Mouse (Mus musculus) frontal cortex, postnatal 10 days (tissue): ENCODE results near the gene Bbs1.
"Not testable (repeated sequence)": the region's sequence is repeated elsewhere in the genome, so short reads cannot be mapped to it uniquely, and the experiment has no call there.

Experiments used
- DNase-seq, 2 experiments: peaks; one replicate each; pipeline ENCODE4 v3.0.0; 2022; ENCODE audit warnings: low spot score in 2 of 2, mixed read lengths in 1 of 2

Gene Bbs1

DNA sequence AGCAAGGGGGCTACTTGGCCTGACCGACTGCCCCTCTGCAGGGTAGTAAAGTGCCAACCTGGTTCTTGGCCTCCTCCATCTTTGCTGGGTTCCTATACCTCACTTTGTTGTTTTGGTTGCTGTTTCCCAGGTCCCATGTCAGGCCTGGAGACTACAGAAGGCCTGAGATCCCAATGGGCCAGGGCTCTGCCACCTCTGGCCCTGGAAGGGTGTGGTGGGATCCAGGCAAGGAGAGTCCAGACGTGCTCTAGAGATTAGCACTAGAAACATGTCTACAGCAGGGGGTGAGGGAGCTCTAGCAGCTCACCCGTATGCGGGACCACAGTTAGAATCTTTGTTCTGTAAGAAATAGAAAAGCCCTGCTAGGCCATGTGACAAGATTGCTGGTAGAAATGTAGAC is 22.5 kb downstream of the Bbs1 start:
- DNase-seq, result no peak

- DNase-seq, result no peak
These were observed 27.1 kb downstream of the Bbs1 start for GRCm38 (mm10) chr19:4879324-4879703.

DNA sequence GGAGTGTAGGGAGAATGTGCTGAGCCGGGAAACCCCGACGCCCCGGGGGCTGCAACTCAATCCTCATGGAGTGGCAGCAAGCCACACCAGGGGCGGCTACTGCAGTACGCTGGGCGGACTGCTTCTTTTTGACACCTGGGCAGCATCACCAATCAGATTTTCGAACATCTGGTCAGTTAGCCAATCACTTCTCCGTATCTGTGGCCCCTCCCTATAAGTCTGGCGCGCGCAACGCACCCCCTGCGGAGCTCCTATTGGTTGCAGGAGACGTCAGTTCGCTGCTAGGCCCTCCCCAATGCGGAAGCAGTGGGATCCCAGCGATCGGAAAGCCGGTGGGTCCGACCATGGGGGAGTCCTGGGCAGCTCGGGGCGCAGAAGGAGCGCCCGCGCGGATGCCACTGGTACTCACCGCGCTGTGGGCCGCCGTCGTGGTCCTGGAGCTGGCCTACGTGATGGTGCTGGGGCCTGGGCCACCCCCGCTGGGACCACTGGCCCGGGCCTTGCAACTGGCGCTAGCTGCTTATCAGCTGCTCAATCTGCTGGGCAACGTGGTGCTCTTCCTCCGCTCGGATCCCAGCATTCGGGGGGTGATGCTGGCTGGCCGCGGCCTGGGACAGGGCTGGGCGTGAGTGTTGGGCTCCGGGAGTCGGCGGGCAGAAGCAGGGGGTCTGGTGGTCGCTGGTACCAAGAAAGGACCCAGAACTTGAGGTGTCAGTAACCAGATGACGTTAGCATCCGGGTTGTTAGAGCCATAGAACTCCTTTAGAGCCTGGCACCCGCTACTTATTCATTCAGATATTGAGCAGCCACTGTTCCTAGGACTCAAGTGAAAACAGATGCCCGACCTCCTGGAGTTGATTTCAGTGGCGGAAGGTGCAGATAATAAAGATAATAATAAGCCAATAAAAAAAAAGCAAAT is 27.8 kb downstream of the Bbs1 start, which contains the start of gene Zdhhc24:
Gene Zdhhc24 (plus strand): TSS at position 264 of the 919 bp plus-strand sequence.
- DNase-seq, result peak; percentile 93 to 96

DNA sequence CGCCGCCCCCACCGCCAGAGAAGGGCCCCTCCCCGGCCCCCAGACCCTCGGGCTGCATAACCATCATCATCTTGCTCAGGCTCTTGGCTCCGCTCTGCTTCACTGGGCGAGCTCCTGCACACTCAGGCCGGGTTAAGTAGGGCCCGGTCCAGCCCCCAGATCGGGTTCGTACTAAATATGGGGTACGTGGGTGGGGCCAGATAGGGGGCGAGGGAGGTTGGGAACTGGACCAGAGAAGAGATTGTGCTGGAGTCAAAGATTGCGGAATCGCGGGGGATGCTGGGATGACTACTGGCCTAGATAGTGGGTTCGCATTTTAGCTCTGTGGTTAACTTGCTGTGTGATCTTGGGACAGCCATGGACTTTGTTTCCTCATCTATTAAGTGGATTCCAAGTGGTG is 28.6 kb downstream of the Bbs1 start, which contains the start of gene Actn3:
Gene Actn3 (minus strand): TSS at position 125 of the 400 bp plus-strand sequence.
- DNase-seq, result no peak

DNA sequence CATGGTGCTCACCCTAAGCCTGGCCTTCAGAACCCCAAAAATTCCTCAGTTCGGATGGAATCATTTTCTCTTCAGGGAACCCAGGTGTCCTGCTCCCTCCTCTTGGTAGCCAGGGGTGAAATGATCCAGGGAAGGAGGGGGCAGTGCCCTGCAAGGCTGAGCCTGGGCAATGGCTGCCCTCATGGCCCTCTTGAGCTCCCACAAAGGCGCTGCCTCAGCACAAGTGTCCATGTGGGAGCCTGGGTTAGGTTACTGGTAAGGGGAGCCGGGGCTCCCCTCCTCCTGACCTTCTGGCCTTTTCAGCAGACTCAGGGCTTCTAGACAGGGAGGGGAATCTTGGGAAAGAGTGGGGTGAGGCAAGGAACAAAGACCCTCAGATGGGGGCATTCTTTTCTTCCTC is 29.7 kb downstream of the Bbs1 start:
- DNase-seq, result no peak

- no peak for DNase-seq
These were observed 30.2 kb downstream of the Bbs1 start for GRCm38 (mm10) chr19:4876241-4876640.

- DNase-seq, result not testable (repeated sequence)
These were observed 31.8 kb downstream of the Bbs1 start for GRCm38 (mm10) chr19:4874613-4875012.

- DNase-seq, result no peak
These were observed 41.3 kb downstream of the Bbs1 start for GRCm38 (mm10) chr19:4865147-4865546.

DNA sequence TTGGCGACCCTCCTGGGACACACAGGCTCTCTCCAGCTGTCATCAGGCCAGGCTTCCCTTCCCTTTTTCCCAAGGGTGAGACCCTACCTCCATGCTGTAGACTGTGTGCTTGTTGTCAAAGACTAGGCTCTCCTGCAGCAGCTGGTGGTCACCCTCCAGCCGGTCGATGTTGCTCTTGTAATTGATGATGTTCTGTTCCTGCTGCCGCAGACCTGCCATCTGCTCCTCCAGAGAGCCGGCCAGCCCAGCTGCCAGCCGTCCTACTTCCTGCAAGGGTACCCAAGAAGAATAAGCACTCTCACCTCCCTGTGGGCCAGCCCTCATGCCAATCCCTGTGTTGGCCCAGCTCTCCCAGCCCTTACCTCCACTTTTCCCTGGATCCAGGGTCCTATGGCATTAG is 43.4 kb downstream of the Bbs1 start:
- DNase-seq, result no peak

DNA sequence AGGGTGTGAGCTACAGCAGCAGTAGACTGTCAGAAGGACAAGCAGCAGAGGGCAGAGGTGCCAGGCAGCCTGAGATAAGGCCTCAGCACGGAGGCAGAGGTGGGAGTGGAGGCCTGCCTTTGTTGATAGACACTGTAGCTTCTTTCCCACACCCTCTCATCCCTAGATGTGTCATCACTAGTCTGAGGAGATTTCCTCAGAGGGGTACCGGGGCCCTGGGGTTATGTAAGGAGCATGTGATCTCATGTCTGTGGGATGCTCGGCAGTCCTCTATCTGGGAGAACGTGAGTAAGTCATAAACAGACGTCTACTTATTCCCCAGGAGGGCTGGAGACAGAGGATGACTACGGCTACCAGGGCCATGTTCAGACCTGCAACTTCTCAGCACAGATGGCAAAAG is 47.3 kb downstream of the Bbs1 start:
- DNase-seq, result no peak

DNA sequence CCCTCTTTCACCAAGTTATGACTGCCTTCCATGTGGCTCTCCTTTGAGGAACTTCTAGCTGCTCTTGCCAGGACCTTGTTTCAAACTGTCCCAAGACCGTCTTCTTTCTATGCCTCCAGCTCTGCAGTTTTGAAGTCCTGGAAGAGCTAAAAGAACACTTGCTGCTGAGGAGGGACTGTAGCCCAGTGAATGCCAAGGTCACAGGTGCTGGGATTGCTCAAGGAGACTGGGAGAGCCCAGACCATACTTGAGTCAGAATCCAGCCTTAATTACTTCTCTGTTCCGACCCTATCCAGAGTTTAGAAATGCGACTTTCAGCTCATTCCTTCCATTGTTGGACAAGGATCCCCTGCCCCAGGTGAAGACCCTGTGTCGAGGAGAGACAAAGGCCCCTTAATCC is 50.5 kb downstream of the Bbs1 start:
- no peak for DNase-seq

DNA sequence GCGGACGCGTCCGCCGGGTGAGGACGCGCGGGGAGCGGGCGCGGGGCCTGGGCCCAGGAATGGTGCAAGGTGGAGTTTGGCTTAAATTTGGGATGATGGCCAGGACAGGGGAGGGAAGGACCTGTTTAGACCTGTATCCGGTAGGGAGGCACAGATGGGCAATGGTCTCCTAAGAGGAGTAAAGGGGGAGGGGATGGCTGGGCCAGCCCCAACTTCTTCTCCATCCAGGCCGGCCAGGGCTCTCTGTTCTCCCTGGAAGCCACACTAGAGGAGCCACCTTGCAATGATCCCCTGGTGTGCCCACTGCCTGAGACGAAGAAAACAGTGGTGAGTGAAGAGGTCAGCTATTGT is 51.0 kb downstream of the Bbs1 start:
- DNase-seq, result no peak

GRCm38 (mm10) chr19:4854552-4855469 is 51.6 kb downstream of the Bbs1 start, which contains the start of gene Ctsf:
Ctsf (plus strand) TSS chr19:4855130.
- peak; percentile 81 to 84 for DNase-seq

- no peak for DNase-seq
These were observed 56.1 kb downstream of the Bbs1 start for GRCm38 (mm10) chr19:4850281-4850680.

DNA sequence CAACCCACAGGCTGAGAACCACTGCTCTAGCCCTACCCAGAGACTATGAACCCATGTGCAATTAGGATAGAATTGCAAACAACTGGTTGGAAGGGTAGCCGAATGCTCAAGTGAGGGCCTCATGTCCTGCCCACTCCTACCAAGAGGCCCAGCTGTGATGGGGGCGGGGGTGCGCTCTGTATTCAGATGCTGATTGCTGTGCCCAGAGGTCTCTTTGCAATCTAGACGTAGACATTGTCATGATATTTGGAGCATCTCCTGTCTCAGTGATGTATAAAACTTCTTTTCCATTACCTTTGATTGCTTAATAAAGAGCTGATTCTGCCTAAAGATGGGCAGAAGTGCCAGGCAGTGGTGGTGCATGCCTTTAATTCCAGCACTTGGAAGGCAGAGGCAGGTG is 56.6 kb downstream of the Bbs1 start:
- no peak for DNase-seq

- DNase-seq, result no peak
These were observed 58.9 kb downstream of the Bbs1 start for GRCm38 (mm10) chr19:4847490-4847889.

DNA sequence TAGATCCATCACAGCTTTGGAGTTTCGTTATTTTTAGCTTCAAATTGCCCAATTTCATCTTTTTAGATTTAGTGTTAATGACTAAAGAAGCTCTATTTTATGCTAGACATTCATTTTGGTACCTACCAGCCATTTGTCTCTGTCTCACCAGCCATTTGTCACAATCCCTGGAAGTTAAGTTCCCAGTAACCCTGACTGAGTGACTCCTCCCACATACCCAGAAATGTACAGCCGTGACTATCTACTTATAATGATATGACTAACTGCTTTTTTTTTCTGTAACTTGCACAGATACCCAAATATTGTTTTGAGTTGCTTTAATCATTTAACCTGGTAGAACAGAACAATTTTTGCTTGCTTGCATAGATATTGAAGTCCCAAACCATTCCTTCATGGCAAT is 60.6 kb downstream of the Bbs1 start:
- no peak for DNase-seq

DNA sequence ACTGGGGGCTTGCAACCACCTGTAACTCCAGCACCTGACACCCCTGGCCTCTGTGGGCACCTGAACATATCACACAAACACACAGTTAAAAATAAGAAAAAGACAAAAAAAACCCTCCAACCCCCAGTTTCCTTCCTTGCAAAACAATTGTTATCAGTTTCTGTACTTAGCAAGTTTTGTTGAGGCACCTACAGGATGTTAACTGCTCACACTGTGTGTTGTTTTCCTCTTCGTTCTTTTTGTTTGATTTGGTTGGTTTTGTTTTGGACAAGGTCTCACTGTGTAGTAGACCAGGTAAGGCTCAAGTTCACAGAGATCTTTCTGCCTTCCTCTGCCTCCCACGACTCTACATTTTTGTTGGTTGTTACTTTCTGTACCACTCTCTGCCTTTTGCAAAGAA is 63.8 kb downstream of the Bbs1 start:
- no peak for DNase-seq

DNA sequence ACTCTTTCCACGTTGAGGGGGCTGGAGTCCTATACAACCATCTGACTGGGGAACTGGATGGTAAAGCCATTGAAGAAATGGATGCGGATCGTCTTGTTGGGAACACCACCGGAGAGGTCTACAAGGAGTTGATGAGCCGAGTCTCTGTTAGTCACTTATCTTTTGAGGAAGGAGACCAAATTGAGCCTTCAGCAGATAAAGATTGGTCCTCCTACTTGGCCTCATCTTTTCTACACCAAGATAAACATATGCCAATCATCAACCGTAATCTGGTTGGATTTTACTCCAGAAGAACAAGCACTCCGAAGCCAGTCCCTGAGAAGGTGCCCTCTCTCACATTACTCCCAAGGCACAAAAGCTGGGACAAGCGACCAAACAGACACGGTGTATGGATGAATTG is 65.6 kb downstream of the Bbs1 start:
- no peak for DNase-seq

GRCm38 (mm10) chr19:4839149-4839548 is 67.3 kb downstream of the Bbs1 start, which contains the start of the genes Ccs and Ccdc87:
Ccs (minus strand) TSS chr19:4839332.
Ccdc87 (plus strand) TSS chr19:4839366.
- peak; percentile 93 for DNase-seq

- DNase-seq, result no peak
These were observed 67.8 kb downstream of the Bbs1 start for GRCm38 (mm10) chr19:4838526-4839140.

- no peak for DNase-seq
These were observed 69.4 kb downstream of the Bbs1 start for GRCm38 (mm10) chr19:4837049-4837448.
